ENCODE assay signal across 8 mouse cellular contexts in genomic region chr11:76454492-76454891, GRCm38 (mm10). TPM values are rescaled to one million over a fixed set of nuclear protein-coding genes. Genes with fewer than 3 reads are reported as not detected.
DNase-seq lines count a peak whose midpoint lies in the region; ATAC-seq and TF ChIP-seq lines count a peak whose summit lies in the region.

No protein-coding gene starts in this region.

- H3K27ac ChIP-seq in neural tube, embryonic 15.5 days (replicated peaks), result no peak overlapping the region
- H3K27ac ChIP-seq in intestine, embryonic 15.5 days, result no peak overlapping the region
- H3K27ac ChIP-seq in limb, embryonic 14.5 days (replicated peaks; ENCODE audit: low read depth, low read length), result no peak overlapping the region
- no peak overlapping the region for H3K27ac ChIP-seq in olfactory bulb, adult 2 months (ENCODE audit: insufficient read depth, low read depth, low read length)

- H3K4me1 ChIP-seq in neural tube, embryonic 15.5 days, result peaks cover 27% of the 10 kb centered on the region
- peaks cover 12% of the 10 kb centered on the region; the same call in 1 of the 2 replicates for H3K4me1 ChIP-seq in intestine, embryonic 15.5 days (replicated peaks)
- H3K4me1 ChIP-seq in limb, embryonic 14.5 days (ENCODE audit: control insufficient read depth, insufficient read depth, low read length), result peaks cover 17% of the 10 kb centered on the region
- H3K4me1 ChIP-seq in olfactory bulb, adult 2 months (ENCODE audit: control insufficient read depth, insufficient read depth, low read length), result peaks cover 11% of the 10 kb centered on the region

- H3K27me3 ChIP-seq in neural tube, embryonic 15.5 days (replicated peaks), result no peaks in the 10 kb centered on the region
- no peaks in the 10 kb centered on the region for H3K27me3 ChIP-seq in intestine, embryonic 15.5 days (replicated peaks)
- H3K27me3 ChIP-seq in limb, embryonic 14.5 days (ENCODE audit: control insufficient read depth, insufficient read depth, low read length), result no peaks in the 10 kb centered on the region

- no peak overlapping the region for H3K9ac ChIP-seq in neural tube, embryonic 15.5 days (replicated peaks)
- H3K9ac ChIP-seq in intestine, embryonic 15.5 days, result no peak overlapping the region
- H3K9ac ChIP-seq in limb, embryonic 14.5 days (ENCODE audit: low read depth, low read length, severe bottlenecking), result no peak overlapping the region

- no peak overlapping the region for H3K4me3 ChIP-seq in neural tube, embryonic 15.5 days (replicated peaks)
- no peak overlapping the region for H3K4me3 ChIP-seq in intestine, embryonic 15.5 days (replicated peaks)
- H3K4me3 ChIP-seq in limb, embryonic 14.5 days (replicated peaks; ENCODE audit: low read length), result no peak overlapping the region
- no peak overlapping the region for H3K4me3 ChIP-seq in olfactory bulb, adult 2 months (ENCODE audit: insufficient read depth, low read depth, low read length)

- no peaks in the 10 kb centered on the region for H3K9me3 ChIP-seq in neural tube, embryonic 15.5 days (replicated peaks)
- H3K9me3 ChIP-seq in intestine, embryonic 15.5 days, result no peaks in the 10 kb centered on the region
- no peaks in the 10 kb centered on the region for H3K9me3 ChIP-seq in limb, embryonic 14.5 days (ENCODE audit: control insufficient read depth, low read length)

- H3K36me3 ChIP-seq in neural tube, embryonic 15.5 days, result peaks cover 68% of the 10 kb centered on the region
- peaks cover 25% of the 10 kb centered on the region for H3K36me3 ChIP-seq in intestine, embryonic 15.5 days
- H3K36me3 ChIP-seq in limb, embryonic 14.5 days (ENCODE audit: control insufficient read depth, insufficient read depth, low read length), result peaks cover 58% of the 10 kb centered on the region

- DNase-seq in neural tube, embryonic 10.5 days (ENCODE audit: extremely low spot score, low spot score), result peak; percentile 68
- peak; percentile 48 for DNase-seq in cerebellum, adult 11-12 months
- peak; percentile 64 to 65 for DNase-seq in frontal cortex, postnatal 36 days (ENCODE audit: low spot score in 2 of 2)
- peak; percentile 83 for DNase-seq in limb, embryonic 14.5 days (ENCODE audit: low spot score)
- DNase-seq in thymus, postnatal 14 days, result peak; percentile 76

- 62% methylated on average over 5 of the region's 5 CpGs for WGBS in neural tube, embryonic 15.5 days
- 51% methylated on average over 5 of the region's 5 CpGs for WGBS in intestine, embryonic 15.5 days
- WGBS in limb, embryonic 14.5 days, result 57% methylated on average over 5 of the region's 5 CpGs
- 43% methylated on average over 5 of the region's 5 CpGs for WGBS in olfactory bulb, adult 2 months

- no peak for TF ChIP-seq POLR2A in limb, embryonic 14.5 days (IDR thresholded peaks at IDR 0.05; ENCODE audit: borderline replicate concordance, extremely low read depth, insufficient read depth, insufficient read length)
- no peak for TF ChIP-seq POLR2A in olfactory bulb, adult 2 months (IDR thresholded peaks at IDR 0.05; ENCODE audit: insufficient read depth, low read depth, low read length)

- ATAC-seq in neural tube, embryonic 15.5 days (ENCODE audit: low FRiP score), result no peak
- peak; percentile 72 for ATAC-seq in intestine, embryonic 15.5 days
- peak; percentile 69 for ATAC-seq in limb, embryonic 14.5 days (ENCODE audit: low FRiP score, low read depth)

- H3K4me2 ChIP-seq in neural tube, embryonic 15.5 days, result no peak overlapping the region
- H3K4me2 ChIP-seq in intestine, embryonic 15.5 days (replicated peaks), result no peak overlapping the region
- H3K4me2 ChIP-seq in limb, embryonic 14.5 days (replicated peaks; ENCODE audit: low read depth, low read length, severe bottlenecking), result no peak overlapping the region

- peak; percentile 52 for TF ChIP-seq CTCF in olfactory bulb, adult 2 months (IDR thresholded peaks at IDR 0.05; ENCODE audit: insufficient read depth, low read depth, low read length)

RNA-seq across cellular contexts. Expression of gene Timm22, which starts 47.7 kb away (rescaled TPM):
- polyA plus RNA-seq in neural tube, embryonic 15.5 days (2015; fragmentation: Nextera tagmentation; extraction: Ambion mirVana), result 107 and 108 TPM in 2 replicates
- 87.2 and 103 TPM in 2 replicates for polyA plus RNA-seq in intestine, embryonic 15.5 days (2015; fragmentation: Nextera tagmentation; extraction: Ambion mirVana)
- polyA plus RNA-seq in limb, embryonic 14.5 days (2012; rRNA removed), result 34.8 and 38.5 TPM in 2 replicates
- polyA plus RNA-seq in limb, embryonic 14.5 days (2014; fragmentation: Nextera tagmentation; extraction: Ambion mirVana), result 125 and 128 TPM in 2 replicates
- not detected in 2 replicates for polyA plus RNA-seq in olfactory bulb, adult 2 months (2012; ENCODE audit: insufficient read depth, insufficient read length, low replicate concordance, missing spikeins)

RNA-seq across cellular contexts. Expression of gene Nxn, which starts 55.6 kb away (rescaled TPM):
- polyA plus RNA-seq in neural tube, embryonic 15.5 days (2015; fragmentation: Nextera tagmentation; extraction: Ambion mirVana), result 27.3 and 29.8 TPM in 2 replicates
- polyA plus RNA-seq in intestine, embryonic 15.5 days (2015; fragmentation: Nextera tagmentation; extraction: Ambion mirVana), result 31.1 and 31.2 TPM in 2 replicates
- polyA plus RNA-seq in limb, embryonic 14.5 days (2012; rRNA removed), result 69.9 and 74.4 TPM in 2 replicates
- polyA plus RNA-seq in limb, embryonic 14.5 days (2014; fragmentation: Nextera tagmentation; extraction: Ambion mirVana), result 78.1 TPM in 2 replicates
- not detected in 2 replicates for polyA plus RNA-seq in olfactory bulb, adult 2 months (2012; ENCODE audit: insufficient read depth, insufficient read length, low replicate concordance, missing spikeins)

Comparison
In these comparisons a context has a peak if more than half of its experiments do, and no peak if none do; other contexts are left out.
1. RNA of gene Timm22, which starts 47.7 kb away (polyA plus RNA-seq): 34.8 to 128 TPM in limb, embryonic 14.5 days, 107 to 108 TPM in neural tube, embryonic 15.5 days and 87.2 to 103 TPM in intestine, embryonic 15.5 days; not detected in olfactory bulb, adult 2 months; every median in the first group is over 10 times any median in the second.
2. Peak in every context shown above with its lines, with median percentiles within 50 percentile points of each other: DNase-seq.